Mouse (Mus musculus): ENCODE measurements at regions not wholly inside any gene's neighbourhood (a gene's known extent, or its start where the extent isn't known, plus 50 kb on each side); places are given as distances from the start of the nearest gene placed in this dataset.

DNA sequence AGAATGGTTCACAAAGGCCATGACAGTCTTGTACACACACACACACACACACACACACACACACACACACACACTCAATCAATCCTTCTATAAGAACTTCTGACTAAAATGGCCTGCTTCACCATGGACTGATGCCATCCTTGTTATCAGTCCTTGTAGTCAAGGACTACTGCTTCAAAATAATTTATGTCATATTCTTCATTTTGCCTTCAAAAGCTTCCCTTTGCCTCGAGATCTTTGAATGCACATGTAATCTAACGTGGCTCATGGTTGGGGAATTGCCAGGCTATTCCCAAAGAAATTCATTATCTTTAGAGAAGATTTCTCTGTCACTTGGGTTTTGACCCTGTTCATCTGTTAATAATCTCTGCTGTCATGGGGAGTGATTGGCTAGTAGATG is 278.0 kb upstream of the Cdyl start:
- Histone ChIP-seq H3K9me3 (ENCODE audit: control insufficient read depth, low read length) (no peaks in the 10 kb centered on the region), H3K4me3 (ENCODE audit: low read depth, low read length) (no peak overlapping the region), H3K27ac (ENCODE audit: low read depth, low read length) (no peak overlapping the region), H3K27me3 (replicated peaks; ENCODE audit: control insufficient read depth, insufficient read depth, low read length) (no peaks in the 10 kb centered on the region), H3K4me2 (no peak overlapping the region), H3K9ac (ENCODE audit: low read depth, low read length) (no peak overlapping the region), H3K4me1 (replicated peaks; ENCODE audit: control insufficient read depth, insufficient read depth, low read length) (no peaks in the 10 kb centered on the region), H3K36me3 (ENCODE audit: control insufficient read depth, insufficient read depth, low read length) (no peaks in the 10 kb centered on the region)
- ATAC-seq (replicated peaks; ENCODE audit: low FRiP score) (no peak), DNase-seq (ENCODE audit: low spot score) (no peak)
- WGBS = 64% methylated on average over 2 of the region's 2 CpGs

DNA sequence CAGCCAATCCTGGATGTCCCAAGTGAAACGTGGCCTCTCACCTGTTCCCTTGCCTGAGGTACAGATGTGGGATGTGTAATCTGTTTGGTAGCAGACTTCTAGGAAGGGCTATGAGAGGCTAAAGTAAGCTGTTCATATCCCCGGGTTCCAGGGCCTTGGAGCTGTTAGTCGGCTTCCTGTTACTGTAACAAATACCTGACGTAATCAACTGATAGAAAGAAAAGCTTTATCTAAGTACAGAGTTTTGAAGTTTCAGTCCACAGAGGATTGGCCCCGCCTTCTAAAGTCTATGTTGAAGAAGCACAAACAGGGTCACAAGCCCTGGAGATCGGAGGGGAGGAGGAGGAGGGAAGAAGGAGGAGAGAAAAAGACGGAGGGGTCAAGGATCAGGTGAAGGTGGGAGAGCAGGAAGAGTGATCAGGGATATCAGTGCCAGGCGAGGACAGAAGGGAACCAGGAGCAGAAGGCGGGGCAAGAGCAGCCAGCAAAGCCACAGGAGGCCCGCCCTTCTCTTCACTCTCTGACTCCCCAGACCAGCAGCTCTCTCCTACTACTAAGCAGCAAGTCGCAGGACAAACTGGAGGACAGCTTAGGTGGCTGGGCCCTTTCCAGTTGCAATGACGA is 276.5 kb upstream of the Cdyl start:
- 24% methylated on average over 12 of the region's 12 CpGs for WGBS
- H3K4me1 ChIP-seq (replicated peaks; ENCODE audit: control insufficient read depth, insufficient read depth, low read length) = no peaks in the 10 kb centered on the region
- H3K4me3 ChIP-seq (ENCODE audit: low read depth, low read length) = no peak overlapping the region
- H3K9me3 ChIP-seq (ENCODE audit: control insufficient read depth, low read length) = no peaks in the 10 kb centered on the region
- H3K27ac ChIP-seq (ENCODE audit: low read depth, low read length) = no peak overlapping the region
- no peak for ATAC-seq (replicated peaks; ENCODE audit: low FRiP score)
- no peaks in the 10 kb centered on the region for H3K27me3 ChIP-seq (replicated peaks; ENCODE audit: control insufficient read depth, insufficient read depth, low read length)
- no peak for DNase-seq (ENCODE audit: low spot score)
- H3K36me3 ChIP-seq (ENCODE audit: control insufficient read depth, insufficient read depth, low read length) = no peaks in the 10 kb centered on the region
- no peak overlapping the region for H3K4me2 ChIP-seq
- no peak overlapping the region for H3K9ac ChIP-seq (ENCODE audit: low read depth, low read length)

- 54% methylated on average over 8 of the region's 8 CpGs for WGBS
- no peaks in the 10 kb centered on the region for H3K4me1 ChIP-seq (replicated peaks; ENCODE audit: control insufficient read depth, insufficient read depth, low read length)
- no peak overlapping the region for H3K4me2 ChIP-seq
- no peak overlapping the region for H3K27ac ChIP-seq (ENCODE audit: low read depth, low read length)
- H3K36me3 ChIP-seq (ENCODE audit: control insufficient read depth, insufficient read depth, low read length) = no peaks in the 10 kb centered on the region
- H3K9me3 ChIP-seq (ENCODE audit: control insufficient read depth, low read length) = no peaks in the 10 kb centered on the region
- ATAC-seq (replicated peaks; ENCODE audit: low FRiP score) = no peak
- H3K4me3 ChIP-seq (ENCODE audit: low read depth, low read length) = no peak overlapping the region
- H3K9ac ChIP-seq (ENCODE audit: low read depth, low read length) = no peak overlapping the region
- H3K27me3 ChIP-seq (replicated peaks; ENCODE audit: control insufficient read depth, insufficient read depth, low read length) = no peaks in the 10 kb centered on the region
- DNase-seq (ENCODE audit: low spot score) = no peak
Measured at GRCm38 (mm10) chr13:35383624-35384018, 276.0 kb upstream of the Cdyl start.

DNA sequence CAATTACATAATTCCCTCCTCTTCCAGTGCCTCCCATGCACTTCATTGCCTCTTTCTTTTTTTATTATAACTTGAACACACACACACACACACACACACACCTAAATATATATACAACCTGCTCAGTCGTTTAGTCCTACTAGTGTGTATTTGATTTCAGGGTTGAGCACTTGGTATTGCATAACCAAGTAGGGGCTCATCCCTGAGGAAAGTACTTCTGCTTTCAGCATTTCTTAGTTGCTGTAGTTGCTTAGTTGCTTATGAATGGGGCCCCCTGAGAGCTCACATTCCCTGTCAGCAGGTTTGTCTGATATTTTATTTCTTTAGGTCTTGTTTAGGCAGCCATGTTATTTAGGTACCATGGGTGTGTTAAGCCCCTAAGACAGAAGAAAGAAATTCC is 271.3 kb upstream of the Cdyl start:
- 35% methylated on average over 1 of the region's 1 CpGs for WGBS
- Histone ChIP-seq H3K4me3 (ENCODE audit: low read depth, low read length) (no peak overlapping the region), H3K4me2 (no peak overlapping the region), H3K27me3 (replicated peaks; ENCODE audit: control insufficient read depth, insufficient read depth, low read length) (no peaks in the 10 kb centered on the region), H3K36me3 (ENCODE audit: control insufficient read depth, insufficient read depth, low read length) (no peaks in the 10 kb centered on the region), H3K9me3 (ENCODE audit: control insufficient read depth, low read length) (no peaks in the 10 kb centered on the region), H3K9ac (ENCODE audit: low read depth, low read length) (no peak overlapping the region), H3K4me1 (replicated peaks; ENCODE audit: control insufficient read depth, insufficient read depth, low read length) (no peaks in the 10 kb centered on the region), H3K27ac (ENCODE audit: low read depth, low read length) (no peak overlapping the region)
- no peak for DNase-seq (ENCODE audit: low spot score)
- ATAC-seq (replicated peaks; ENCODE audit: low FRiP score) = no peak

DNA sequence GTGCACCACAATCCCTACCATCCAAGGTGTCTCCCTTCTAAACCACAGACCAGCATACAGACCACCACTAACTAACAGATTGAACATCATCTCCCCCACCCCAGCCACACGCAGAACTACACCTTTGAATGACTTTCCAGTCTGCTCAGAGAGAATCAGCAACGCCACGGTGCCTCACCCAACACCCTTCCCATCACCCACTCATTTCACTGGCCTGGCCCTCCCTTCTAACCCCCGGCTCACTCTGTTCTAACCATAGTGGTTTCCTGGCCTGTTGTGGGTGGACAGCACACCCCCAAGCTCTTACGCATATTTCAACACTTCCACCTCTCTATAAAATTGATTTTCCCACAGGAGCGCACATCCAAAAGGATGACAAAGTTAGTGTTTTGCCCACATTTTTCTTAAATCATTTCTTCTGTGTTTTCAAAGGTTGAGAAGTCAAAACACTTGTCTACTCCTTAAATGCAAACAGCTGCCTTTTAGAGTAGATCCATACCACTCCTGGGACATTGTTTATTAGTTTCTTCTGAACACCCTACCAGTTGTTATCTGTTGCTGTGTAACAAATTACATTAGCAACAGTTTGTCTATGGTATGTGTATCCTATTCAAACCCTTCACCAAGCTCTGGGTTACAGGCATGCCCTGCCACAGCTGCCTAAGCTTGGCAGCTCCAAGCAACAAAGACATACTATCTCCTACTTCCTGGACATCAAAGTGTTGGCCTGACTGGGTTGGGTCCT is 269.7 kb upstream of the Cdyl start:
- ATAC-seq (replicated peaks; ENCODE audit: low FRiP score) (no peak), DNase-seq (ENCODE audit: low spot score) (no peak)
- Histone ChIP-seq H3K4me3 (ENCODE audit: low read depth, low read length) (no peak overlapping the region), H3K36me3 (ENCODE audit: control insufficient read depth, insufficient read depth, low read length) (no peaks in the 10 kb centered on the region), H3K9me3 (ENCODE audit: control insufficient read depth, low read length) (no peaks in the 10 kb centered on the region), H3K27me3 (replicated peaks; ENCODE audit: control insufficient read depth, insufficient read depth, low read length) (no peaks in the 10 kb centered on the region), H3K4me1 (replicated peaks; ENCODE audit: control insufficient read depth, insufficient read depth, low read length) (no peaks in the 10 kb centered on the region), H3K27ac (ENCODE audit: low read depth, low read length) (no peak overlapping the region), H3K4me2 (no peak overlapping the region), H3K9ac (ENCODE audit: low read depth, low read length) (no peak overlapping the region)
- 66% methylated on average over 6 of the region's 6 CpGs for WGBS

DNA sequence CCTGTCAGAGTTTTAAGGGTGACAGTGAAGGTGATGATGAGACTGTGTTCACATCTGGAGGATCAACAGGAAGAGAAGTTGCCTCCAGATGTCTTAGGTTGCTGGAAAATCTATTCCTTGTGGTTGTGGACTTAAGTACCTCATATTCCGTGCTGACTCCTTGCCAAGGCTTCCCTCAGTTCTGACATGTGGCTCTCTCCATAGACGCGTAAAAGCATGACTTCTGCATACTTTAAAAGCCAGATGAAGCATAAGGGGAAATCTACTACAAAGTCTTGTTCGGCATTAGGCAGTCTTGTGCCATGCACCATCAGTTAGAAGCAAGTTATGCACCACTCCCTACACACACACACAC is 269.1 kb upstream of the Cdyl start:
- DNase-seq (ENCODE audit: low spot score) = no peak
- no peak for ATAC-seq (replicated peaks; ENCODE audit: low FRiP score)
- Histone ChIP-seq H3K4me1 (replicated peaks; ENCODE audit: control insufficient read depth, insufficient read depth, low read length) (no peaks in the 10 kb centered on the region), H3K27me3 (replicated peaks; ENCODE audit: control insufficient read depth, insufficient read depth, low read length) (no peaks in the 10 kb centered on the region), H3K27ac (ENCODE audit: low read depth, low read length) (no peak overlapping the region), H3K9me3 (ENCODE audit: control insufficient read depth, low read length) (no peaks in the 10 kb centered on the region), H3K9ac (ENCODE audit: low read depth, low read length) (no peak overlapping the region), H3K36me3 (ENCODE audit: control insufficient read depth, insufficient read depth, low read length) (no peaks in the 10 kb centered on the region), H3K4me3 (ENCODE audit: low read depth, low read length) (no peak overlapping the region), H3K4me2 (no peak overlapping the region)
- WGBS = 84% methylated on average over 4 of the region's 4 CpGs

DNA sequence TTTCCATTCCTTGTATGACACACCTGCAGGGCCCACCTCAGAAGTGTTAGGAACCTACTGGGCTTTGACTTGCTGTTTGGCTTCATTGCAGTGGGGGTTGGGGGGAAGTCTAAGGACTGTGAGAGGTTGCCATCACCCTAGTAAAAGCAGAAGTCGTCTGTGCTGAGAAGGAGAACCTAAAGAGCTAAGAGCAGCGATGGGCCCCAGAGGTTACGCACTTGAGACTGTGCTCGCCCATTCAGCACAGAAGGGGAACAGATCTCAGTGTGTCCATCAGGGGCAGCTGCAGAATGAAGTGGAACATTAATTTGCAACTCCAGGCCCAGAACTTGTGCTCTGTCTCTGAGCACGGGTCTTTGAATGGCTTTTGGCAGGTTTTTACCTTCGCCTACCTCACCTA is 267.5 kb upstream of the Cdyl start:
- DNase-seq (ENCODE audit: low spot score) (no peak), ATAC-seq (replicated peaks; ENCODE audit: low FRiP score) (no peak)
- no peaks in the 10 kb centered on the region for H3K36me3 ChIP-seq (ENCODE audit: control insufficient read depth, insufficient read depth, low read length)
- H3K9ac ChIP-seq (ENCODE audit: low read depth, low read length) = no peak overlapping the region
- no peaks in the 10 kb centered on the region for H3K9me3 ChIP-seq (ENCODE audit: control insufficient read depth, low read length)
- no peaks in the 10 kb centered on the region for H3K27me3 ChIP-seq (replicated peaks; ENCODE audit: control insufficient read depth, insufficient read depth, low read length)
- WGBS = 67% methylated on average over 6 of the region's 6 CpGs
- H3K27ac ChIP-seq (ENCODE audit: low read depth, low read length) = no peak overlapping the region
- no peak overlapping the region for H3K4me3 ChIP-seq (ENCODE audit: low read depth, low read length)
- no peaks in the 10 kb centered on the region for H3K4me1 ChIP-seq (replicated peaks; ENCODE audit: control insufficient read depth, insufficient read depth, low read length)
- H3K4me2 ChIP-seq = no peak overlapping the region

GRCm38 (mm10) chr13:35395192-35395591 is 264.4 kb upstream of the Cdyl start:
- ATAC-seq (replicated peaks; ENCODE audit: low FRiP score) = no peak
- no peak overlapping the region for H3K9ac ChIP-seq (ENCODE audit: low read depth, low read length)
- no peaks in the 10 kb centered on the region for H3K9me3 ChIP-seq (ENCODE audit: control insufficient read depth, low read length)
- no peak overlapping the region for H3K4me3 ChIP-seq (ENCODE audit: low read depth, low read length)
- no peaks in the 10 kb centered on the region for H3K27me3 ChIP-seq (replicated peaks; ENCODE audit: control insufficient read depth, insufficient read depth, low read length)
- H3K36me3 ChIP-seq (ENCODE audit: control insufficient read depth, insufficient read depth, low read length) = no peaks in the 10 kb centered on the region
- DNase-seq (ENCODE audit: low spot score) = no peak
- H3K4me2 ChIP-seq = no peak overlapping the region
- no peak overlapping the region for H3K27ac ChIP-seq (ENCODE audit: low read depth, low read length)
- H3K4me1 ChIP-seq (replicated peaks; ENCODE audit: control insufficient read depth, insufficient read depth, low read length) = no peaks in the 10 kb centered on the region
- WGBS = 58% methylated on average over 4 of the region's 4 CpGs

DNA sequence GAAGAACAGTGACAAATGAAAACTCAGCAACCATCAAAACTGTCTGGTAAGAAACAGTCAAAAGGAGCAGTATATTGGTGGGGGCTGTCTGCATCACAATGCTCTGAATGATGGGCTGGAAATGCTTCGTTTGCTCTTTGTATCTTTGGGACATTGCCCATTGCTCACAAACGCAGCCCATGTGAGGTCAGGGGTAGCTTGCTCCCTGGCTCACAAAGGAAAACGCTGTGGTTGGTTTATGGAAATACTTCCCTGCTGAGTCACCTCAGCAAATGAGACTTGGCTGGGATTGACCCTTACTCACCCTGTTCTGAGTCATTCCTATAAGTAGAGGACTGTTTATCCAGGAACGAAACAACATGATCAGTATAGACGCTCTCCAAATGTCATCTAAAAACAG is 264.0 kb upstream of the Cdyl start:
- H3K36me3 ChIP-seq (ENCODE audit: control insufficient read depth, insufficient read depth, low read length) = no peaks in the 10 kb centered on the region
- no peak overlapping the region for H3K4me3 ChIP-seq (ENCODE audit: low read depth, low read length)
- H3K4me2 ChIP-seq = no peak overlapping the region
- H3K27me3 ChIP-seq (replicated peaks; ENCODE audit: control insufficient read depth, insufficient read depth, low read length) = no peaks in the 10 kb centered on the region
- no peak overlapping the region for H3K27ac ChIP-seq (ENCODE audit: low read depth, low read length)
- H3K9ac ChIP-seq (ENCODE audit: low read depth, low read length) = no peak overlapping the region
- DNase-seq (ENCODE audit: low spot score) (no peak), ATAC-seq (replicated peaks; ENCODE audit: low FRiP score) (no peak)
- H3K4me1 ChIP-seq (replicated peaks; ENCODE audit: control insufficient read depth, insufficient read depth, low read length) = no peaks in the 10 kb centered on the region
- H3K9me3 ChIP-seq (ENCODE audit: control insufficient read depth, low read length) = no peaks in the 10 kb centered on the region
- WGBS = 43% methylated on average over 5 of the region's 5 CpGs
